9 mouse cellular contexts compared by ENCODE assay signal in genomic region chr15:103280817-103281464, GRCm38 (mm10). TPM values are rescaled to one million over a fixed set of nuclear protein-coding genes. Genes with fewer than 3 reads are reported as not detected.
DNase-seq lines count a peak whose midpoint lies in the region; ATAC-seq and TF ChIP-seq lines count a peak whose summit lies in the region.
"Had no signal": no experiment of that assay in that cellular context is flagged by ENCODE, and none has a peak within 500 bp of the region (broad histone marks: within the 10 kb centered on the region; RNA-seq: fewer than 3 reads in every experiment).

No protein-coding gene starts in this region.

- no peak overlapping the region for H3K27ac ChIP-seq in kidney, embryonic 14.5 days (ENCODE audit: low read depth, low read length)
- H3K27ac ChIP-seq in lung, postnatal 0 days (ENCODE audit: low read length) = no peak overlapping the region
- H3K27ac ChIP-seq: embryonic facial prominence, embryonic 13.5 days had no signal

- no peaks in the 10 kb centered on the region for H3K9me3 ChIP-seq in kidney, embryonic 14.5 days (ENCODE audit: control insufficient read depth, low read length)
- no peaks in the 10 kb centered on the region for H3K9me3 ChIP-seq in lung, postnatal 0 days (ENCODE audit: low read length)
- H3K9me3 ChIP-seq: embryonic facial prominence, embryonic 13.5 days had no signal

- peak; percentile 82 for TF ChIP-seq CTCF in lung, postnatal 0 days (IDR thresholded peaks at IDR 0.05)

- no peaks in the 10 kb centered on the region for H3K27me3 ChIP-seq in kidney, embryonic 14.5 days (ENCODE audit: control insufficient read depth, insufficient read depth, low read length)
- H3K27me3 ChIP-seq in lung, postnatal 0 days (replicated peaks; ENCODE audit: insufficient read depth, low read length) = no peaks in the 10 kb centered on the region
- H3K27me3 ChIP-seq: embryonic facial prominence, embryonic 13.5 days had no signal

- 0 out of 2 replicates have a peak, but pooled peaks have one; percentile 52 for ATAC-seq in kidney, embryonic 14.5 days (ENCODE audit: low FRiP score, low TSS enrichment)
- peak; percentile 88 for ATAC-seq in erythroblast, adult 5-6 weeks (replicated peaks; ENCODE audit: low FRiP score, poor library complexity, severe bottlenecking)
- peak; percentile 63 for ATAC-seq in lung, postnatal 0 days
- ATAC-seq in cerebellum, adult (ENCODE audit: insufficient number of reproducible peaks, low FRiP score, low TSS enrichment) = no peak

- no peak overlapping the region for H3K9ac ChIP-seq in kidney, embryonic 14.5 days (ENCODE audit: low read depth, low read length)
- H3K9ac ChIP-seq in lung, postnatal 0 days (replicated peaks; ENCODE audit: low read depth) = no peak overlapping the region
- H3K9ac ChIP-seq: embryonic facial prominence, embryonic 13.5 days had no signal

- peaks cover 3% of the 10 kb centered on the region; the same call in 1 of the 2 replicates for H3K36me3 ChIP-seq in kidney, embryonic 14.5 days (ENCODE audit: control insufficient read depth, insufficient read depth, low read length)
- no peaks in the 10 kb centered on the region for H3K36me3 ChIP-seq in lung, postnatal 0 days (ENCODE audit: insufficient read depth, low read length)

- H3K4me2 ChIP-seq in kidney, embryonic 14.5 days (replicated peaks; ENCODE audit: low read depth, low read length) = no peak overlapping the region
- no peak overlapping the region for H3K4me2 ChIP-seq in lung, postnatal 0 days (replicated peaks; ENCODE audit: low read depth, low read length)
- H3K4me2 ChIP-seq: embryonic facial prominence, embryonic 13.5 days had no signal

- 50% methylated on average over 3 of the region's 3 CpGs for WGBS in kidney, embryonic 14.5 days
- WGBS in lung, postnatal 0 days = 44% methylated on average over 3 of the region's 3 CpGs

- no peak for DNase-seq in kidney, adult 8-10 months
- DNase-seq in NIH3T3 (ENCODE audit: low read depth) = peak; percentile 71
- peak; percentile 87 for DNase-seq in lung, postnatal 0 days (ENCODE audit: low spot score)
- DNase-seq in right cerebral cortex, adult 2 months (ENCODE audit: low spot score in 2 of 2) = no peak
- no peak for DNase-seq in layer of hippocampus, postnatal 10 days (ENCODE audit: low spot score in 2 of 2)

- no peak for TF ChIP-seq EP300 in lung, postnatal 0 days (IDR thresholded peaks at IDR 0.05)

- peaks cover 13% of the 10 kb centered on the region; the same call in 1 of the 2 replicates for H3K4me1 ChIP-seq in kidney, embryonic 14.5 days (ENCODE audit: control insufficient read depth, insufficient read depth, low read length)
- peaks cover under 1% of the 10 kb centered on the region; the same call in 1 of the 2 replicates for H3K4me1 ChIP-seq in lung, postnatal 0 days (ENCODE audit: insufficient read depth, low read depth, low read length)

- no peak overlapping the region for H3K4me3 ChIP-seq in kidney, embryonic 14.5 days (ENCODE audit: low read length)
- H3K4me3 ChIP-seq in lung, postnatal 0 days (ENCODE audit: low read depth, low read length) = no peak overlapping the region
- H3K4me3 ChIP-seq: embryonic facial prominence, embryonic 13.5 days had no signal

RNA-seq across cellular contexts. Expression of gene Copz1, which starts 8.4 kb away (rescaled TPM):
- polyA plus RNA-seq in kidney, embryonic 14.5 days (2014; fragmentation: Nextera tagmentation; extraction: Ambion mirVana) = 290 and 322 TPM in 2 replicates
- 123 and 131 TPM in 2 replicates for total RNA-seq in erythroblast, adult 5-6 weeks (2015; ENCODE audit: low replicate concordance)
- 54.0 and 56.5 TPM in 2 replicates for total RNA-seq in erythroblast, adult 5-6 weeks (2017; ENCODE audit: low replicate concordance)
- 162 and 163 TPM in 2 replicates for polyA plus RNA-seq in lung, postnatal 0 days (2015; fragmentation: Nextera tagmentation; extraction: Ambion mirVana)
- total RNA-seq in layer of hippocampus, postnatal 10 days (2021) = 100 to 1,000 TPM; 111 to 112 TPM

RNA-seq across cellular contexts. Expression of gene Nfe2, which starts 22.7 kb away (rescaled TPM):
- 3.1 and 3.9 TPM in 2 replicates for polyA plus RNA-seq in kidney, embryonic 14.5 days (2014; fragmentation: Nextera tagmentation; extraction: Ambion mirVana)
- 449 and 473 TPM in 2 replicates for total RNA-seq in erythroblast, adult 5-6 weeks (2015; ENCODE audit: low replicate concordance)
- total RNA-seq in erythroblast, adult 5-6 weeks (2017; ENCODE audit: low replicate concordance) = 629 and 671 TPM in 2 replicates
- polyA plus RNA-seq in lung, postnatal 0 days (2015; fragmentation: Nextera tagmentation; extraction: Ambion mirVana) = 10.5 and 11.2 TPM in 2 replicates
- under 1 TPM in 1 of 2 experiments, not detected in 1; 0.39 TPM for total RNA-seq in layer of hippocampus, postnatal 10 days (2021)

RNA-seq across cellular contexts. Expression of gene Gpr84, which starts 29.5 kb away (rescaled TPM):
- polyA plus RNA-seq in kidney, embryonic 14.5 days (2014; fragmentation: Nextera tagmentation; extraction: Ambion mirVana) = 0.47 and 0.69 TPM in 2 replicates
- total RNA-seq in erythroblast, adult 5-6 weeks (2015; ENCODE audit: low replicate concordance) = 0.96 and 2.1 TPM in 2 replicates
- total RNA-seq in erythroblast, adult 5-6 weeks (2017; ENCODE audit: low replicate concordance) = 0.70 and 1.3 TPM in 2 replicates
- polyA plus RNA-seq in lung, postnatal 0 days (2015; fragmentation: Nextera tagmentation; extraction: Ambion mirVana) = 0.67 and 2.2 TPM in 2 replicates
- 1 to 10 TPM in 1 of 2 experiments, under 1 TPM in 1; 0.89 to 1.0 TPM for total RNA-seq in layer of hippocampus, postnatal 10 days (2021)

RNA-seq across cellular contexts. Expression of gene Hnrnpa1, which starts 40.7 kb away (rescaled TPM):
- polyA plus RNA-seq in kidney, embryonic 14.5 days (2014; fragmentation: Nextera tagmentation; extraction: Ambion mirVana) = 1,180 and 1,314 TPM in 2 replicates
- total RNA-seq in erythroblast, adult 5-6 weeks (2015; ENCODE audit: low replicate concordance) = 130 and 135 TPM in 2 replicates
- total RNA-seq in erythroblast, adult 5-6 weeks (2017; ENCODE audit: low replicate concordance) = 189 and 286 TPM in 2 replicates
- polyA plus RNA-seq in lung, postnatal 0 days (2015; fragmentation: Nextera tagmentation; extraction: Ambion mirVana) = 200 and 211 TPM in 2 replicates
- total RNA-seq in layer of hippocampus, postnatal 10 days (2021) = 100 to 1,000 TPM; 399 to 417 TPM

RNA-seq across cellular contexts. Expression of gene Cbx5, which starts 41.3 kb away (rescaled TPM):
- polyA plus RNA-seq in kidney, embryonic 14.5 days (2014; fragmentation: Nextera tagmentation; extraction: Ambion mirVana) = 146 and 161 TPM in 2 replicates
- 42.0 and 42.1 TPM in 2 replicates for total RNA-seq in erythroblast, adult 5-6 weeks (2015; ENCODE audit: low replicate concordance)
- total RNA-seq in erythroblast, adult 5-6 weeks (2017; ENCODE audit: low replicate concordance) = 49.5 and 57.4 TPM in 2 replicates
- polyA plus RNA-seq in lung, postnatal 0 days (2015; fragmentation: Nextera tagmentation; extraction: Ambion mirVana) = 27.8 and 29.4 TPM in 2 replicates
- 100 to 1,000 TPM; 181 to 188 TPM for total RNA-seq in layer of hippocampus, postnatal 10 days (2021)

Comparison
In these comparisons a context has a peak if more than half of its experiments do, and no peak if none do; other contexts are left out.
1. DNase-seq: peak in NIH3T3 (single experiment) and lung, postnatal 0 days (single experiment); none in kidney, adult 8-10 months (0 of 2), right cerebral cortex, adult 2 months (0 of 2) and layer of hippocampus, postnatal 10 days (0 of 2).
2. RNA of gene Nfe2, which starts 22.7 kb away (total RNA-seq): 449 to 671 TPM in erythroblast, adult 5-6 weeks; 0.39 TPM in layer of hippocampus, postnatal 10 days; every median in the first group is over 100 times any median in the second.